Mouse (Mus musculus): ENCODE data around the gene Il17rd.

- TF ChIP-seq CTCF (IDR thresholded peaks at IDR 0.05; ENCODE audit: insufficient read depth, low read depth, low read length): no peak
- no peak for TF ChIP-seq POLR2A (IDR thresholded peaks at IDR 0.05; ENCODE audit: insufficient read depth, low read depth, low read length)
Observed at GRCm38 (mm10) chr14:26994211-26994741, 44.5 kb upstream of the Il17rd start, which contains the start of gene Hesx1.

Data from olfactory bulb, adult 2 months (tissue).